Mouse (Mus musculus): ENCODE results near the gene Gm5089. TPM values are rescaled to one million over a fixed set of nuclear protein-coding genes. Genes with fewer than 3 reads are reported as not detected.
"Not testable (repeated sequence)": the region's sequence is repeated elsewhere in the genome, so short reads cannot be mapped to it uniquely, and the experiment has no call there.

The Gm5089 gene
- polyA plus RNA-seq, 1 experiment from 2014 or later = not detected

GRCm38 (mm10) chr14:122467926-122468841, 17.3 kb upstream of the Gm5089 start:
- no peaks in the 10 kb centered on the region for H3K9me3 ChIP-seq
- no peak for ATAC-seq (ENCODE audit: borderline replicate concordance, extremely low read depth, low FRiP score, low TSS enrichment)
- no peak overlapping the region for H3K4me3 ChIP-seq
- no peaks in the 10 kb centered on the region for H3K36me3 ChIP-seq
- H3K4me1 ChIP-seq = peaks cover 23% of the 10 kb centered on the region
- no peak overlapping the region for H3K27ac ChIP-seq
- no peak overlapping the region for H3K4me2 ChIP-seq
- WGBS = 8% methylated on average over 23 of the region's 23 CpGs
- H3K9ac ChIP-seq = no peak overlapping the region
- H3K27me3 ChIP-seq = peaks cover 99% of the 10 kb centered on the region

GRCm38 (mm10) chr14:122466756-122467362, 15.9 kb upstream of the Gm5089 start:
- H3K4me1 ChIP-seq = peaks cover 23% of the 10 kb centered on the region
- peaks cover 100% of the 10 kb centered on the region for H3K27me3 ChIP-seq
- no peak overlapping the region for H3K27ac ChIP-seq
- ATAC-seq (ENCODE audit: borderline replicate concordance, extremely low read depth, low FRiP score, low TSS enrichment) = no peak
- no peak overlapping the region for H3K9ac ChIP-seq
- no peaks in the 10 kb centered on the region for H3K36me3 ChIP-seq
- no peaks in the 10 kb centered on the region for H3K9me3 ChIP-seq
- H3K4me2 ChIP-seq = no peak overlapping the region
- no peak overlapping the region for H3K4me3 ChIP-seq
- WGBS = 54% methylated on average over 7 of the region's 7 CpGs

- Histone ChIP-seq H3K4me3 (no peak overlapping the region), H3K27me3 (peaks cover 98% of the 10 kb centered on the region), H3K36me3 (no peaks in the 10 kb centered on the region), H3K27ac (no peak overlapping the region), H3K4me1 (peaks cover 23% of the 10 kb centered on the region), H3K9ac (no peak overlapping the region), H3K4me2 (no peak overlapping the region), H3K9me3 (no peaks in the 10 kb centered on the region)
- WGBS = 23% methylated on average over 13 of the region's 13 CpGs
- no peak for ATAC-seq (ENCODE audit: borderline replicate concordance, extremely low read depth, low FRiP score, low TSS enrichment)
These were observed 15.1 kb upstream of the Gm5089 start for GRCm38 (mm10) chr14:122465931-122466490.

- Histone ChIP-seq H3K27ac (no peak within 1 kb of the TSS), H3K4me2 (peak within 1 kb of the TSS; percentile 92), H3K4me3 (peak within 1 kb of the TSS; percentile 49), H3K27me3 (peaks cover 96% of the 10 kb centered on the region), H3K4me1 (peaks cover 23% of the 10 kb centered on the region), H3K9me3 (no peaks in the 10 kb centered on the region), H3K9ac (no peak within 1 kb of the TSS), H3K36me3 (no peaks in the 10 kb centered on the region)
- WGBS = under 1% methylated on average over 51 of the region's 62 CpGs
- ATAC-seq (ENCODE audit: borderline replicate concordance, extremely low read depth, low FRiP score, low TSS enrichment) = peak; percentile 66
These were observed 14.1 kb upstream of the Gm5089 start, which contains the start of gene Zic5 for GRCm38 (mm10) chr14:122464763-122465741. TSS of gene Zic5 (minus strand) at chr14:122465677.

- Histone ChIP-seq H3K9ac (no peak overlapping the region), H3K27ac (no peak overlapping the region), H3K27me3 (peaks cover 96% of the 10 kb centered on the region), H3K36me3 (no peaks in the 10 kb centered on the region), H3K9me3 (no peaks in the 10 kb centered on the region), H3K4me2 (peak overlapping the region; percentile 92), H3K4me1 (peaks cover 23% of the 10 kb centered on the region), H3K4me3 (peak overlapping the region; percentile 49)
- under 1% methylated on average over 62 of the region's 62 CpGs for WGBS
- ATAC-seq (ENCODE audit: borderline replicate concordance, extremely low read depth, low FRiP score, low TSS enrichment) = 0 out of 2 replicates have a peak, but pooled peaks have one; percentile 16
These were observed 13.4 kb upstream of the Gm5089 start for GRCm38 (mm10) chr14:122464351-122464762.

GRCm38 (mm10) chr14:122463734-122464341, 12.9 kb upstream of the Gm5089 start:
- Histone ChIP-seq H3K4me2 (peak overlapping the region; percentile 92), H3K4me1 (peaks cover 23% of the 10 kb centered on the region), H3K27me3 (peaks cover 96% of the 10 kb centered on the region), H3K4me3 (peak overlapping the region; percentile 49)
- under 1% methylated on average over 53 of the region's 58 CpGs for WGBS
- not testable (repeated sequence) for H3K36me3 ChIP-seq, H3K9ac ChIP-seq, H3K27ac ChIP-seq, H3K9me3 ChIP-seq
- ATAC-seq (ENCODE audit: borderline replicate concordance, extremely low read depth, low FRiP score, low TSS enrichment) = peak; percentile 53; the same call in 1 of the 2 replicates

- Histone ChIP-seq H3K27ac (no peak overlapping the region), H3K27me3 (peaks cover 93% of the 10 kb centered on the region), H3K4me2 (peak overlapping the region; percentile 92), H3K4me1 (peaks cover 23% of the 10 kb centered on the region), H3K4me3 (peak overlapping the region; percentile 49), H3K9me3 (no peaks in the 10 kb centered on the region), H3K9ac (no peak overlapping the region), H3K36me3 (no peaks in the 10 kb centered on the region)
- WGBS = 2% methylated on average over 40 of the region's 40 CpGs
- ATAC-seq (ENCODE audit: borderline replicate concordance, extremely low read depth, low FRiP score, low TSS enrichment) = no peak
These were observed 12.3 kb upstream of the Gm5089 start for GRCm38 (mm10) chr14:122463080-122463691.

- ATAC-seq (ENCODE audit: borderline replicate concordance, extremely low read depth, low FRiP score, low TSS enrichment) = no peak
- 15% methylated on average over 17 of the region's 17 CpGs for WGBS
- Histone ChIP-seq H3K4me1 (peaks cover 23% of the 10 kb centered on the region), H3K27me3 (peaks cover 88% of the 10 kb centered on the region), H3K4me2 (no peak overlapping the region), H3K9ac (no peak overlapping the region), H3K36me3 (no peaks in the 10 kb centered on the region), H3K9me3 (no peaks in the 10 kb centered on the region), H3K27ac (no peak overlapping the region), H3K4me3 (no peak overlapping the region)
These were observed 11.8 kb upstream of the Gm5089 start for GRCm38 (mm10) chr14:122462689-122463079.

GRCm38 (mm10) chr14:122461966-122462365, 11.1 kb upstream of the Gm5089 start:
- Histone ChIP-seq H3K9me3 (no peaks in the 10 kb centered on the region), H3K4me2 (no peak overlapping the region)
- ATAC-seq (ENCODE audit: borderline replicate concordance, extremely low read depth, low FRiP score, low TSS enrichment) = no peak

GRCm38 (mm10) chr14:122461500-122461899, 10.6 kb upstream of the Gm5089 start:
- 30% methylated on average over 3 of the region's 3 CpGs for WGBS

More at GRCm38 (mm10) chr14:122461966-122462365, 11.1 kb upstream of the Gm5089 start:
- peaks cover 81% of the 10 kb centered on the region for H3K27me3 ChIP-seq
- WGBS = 22% methylated on average over 9 of the region's 9 CpGs
- H3K27ac ChIP-seq = no peak overlapping the region
- H3K4me1 ChIP-seq = peaks cover 23% of the 10 kb centered on the region
- no peak overlapping the region for H3K4me3 ChIP-seq
- no peaks in the 10 kb centered on the region for H3K36me3 ChIP-seq
- H3K9ac ChIP-seq = no peak overlapping the region

More at GRCm38 (mm10) chr14:122461500-122461899, 10.6 kb upstream of the Gm5089 start:
- peaks cover 77% of the 10 kb centered on the region for H3K27me3 ChIP-seq
- no peak for ATAC-seq (ENCODE audit: borderline replicate concordance, extremely low read depth, low FRiP score, low TSS enrichment)
- no peak overlapping the region for H3K27ac ChIP-seq
- H3K4me2 ChIP-seq = no peak overlapping the region
- peaks cover 23% of the 10 kb centered on the region for H3K4me1 ChIP-seq
- no peak overlapping the region for H3K9ac ChIP-seq
- no peaks in the 10 kb centered on the region for H3K36me3 ChIP-seq
- no peaks in the 10 kb centered on the region for H3K9me3 ChIP-seq
- no peak overlapping the region for H3K4me3 ChIP-seq

Data from lung, embryonic 15.5 days (tissue).